Mouse (Mus musculus): ENCODE data around the gene Dand5. TPM values are rescaled to one million over a fixed set of nuclear protein-coding genes. Genes with fewer than 3 reads are reported as not detected.

The Dand5 gene
- polyA plus RNA-seq, 1 experiment from 2014 or later: 6.6 TPM

DNA sequence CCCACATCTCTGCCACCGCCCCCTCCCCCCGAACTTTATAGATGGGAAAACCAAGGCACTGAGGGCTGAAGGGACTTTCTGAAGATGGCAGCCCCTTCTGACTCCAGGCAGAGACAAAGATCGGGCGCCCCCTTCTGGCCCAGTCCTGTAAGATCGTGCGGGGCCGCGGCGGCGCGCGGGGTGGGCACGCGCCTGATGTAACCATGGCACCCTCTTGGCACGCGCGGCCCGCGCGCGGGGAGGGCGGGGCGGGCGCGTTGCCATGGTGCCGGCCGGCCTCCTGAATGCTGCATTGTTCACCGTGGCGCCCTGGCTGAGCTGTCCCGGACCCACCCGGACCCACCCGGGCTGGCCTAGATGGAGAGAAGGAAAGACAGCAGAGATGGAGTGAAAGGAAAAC is 11.7 kb downstream of the Dand5 start:
- H3K27ac ChIP-seq (ENCODE audit: low read length): no peak overlapping the region
- 1% methylated on average over 32 of the region's 32 CpGs for WGBS
- peaks cover 6% of the 10 kb centered on the region; the same call in 1 of the 2 replicates for H3K27me3 ChIP-seq (ENCODE audit: control insufficient read depth, insufficient read depth, low read length)
- peaks cover 16% of the 10 kb centered on the region for H3K4me1 ChIP-seq (ENCODE audit: control insufficient read depth, insufficient read depth, low read length)
- peaks cover 3% of the 10 kb centered on the region; the same call in 1 of the 2 replicates for H3K9me3 ChIP-seq (replicated peaks; ENCODE audit: control insufficient read depth, low read length)
- ATAC-seq (replicated peaks; ENCODE audit: extremely low read depth, insufficient read depth, low FRiP score): peak; percentile 57
- peak overlapping the region; percentile 44 for H3K4me3 ChIP-seq (ENCODE audit: low read length)
- H3K9ac ChIP-seq (ENCODE audit: low read length): peak overlapping the region; percentile 23; the same call in 1 of the 2 replicates
- H3K36me3 ChIP-seq (ENCODE audit: control insufficient read depth, insufficient read depth): no peaks in the 10 kb centered on the region
- H3K4me2 ChIP-seq (ENCODE audit: low read depth, low read length): peak overlapping the region; percentile 67

DNA sequence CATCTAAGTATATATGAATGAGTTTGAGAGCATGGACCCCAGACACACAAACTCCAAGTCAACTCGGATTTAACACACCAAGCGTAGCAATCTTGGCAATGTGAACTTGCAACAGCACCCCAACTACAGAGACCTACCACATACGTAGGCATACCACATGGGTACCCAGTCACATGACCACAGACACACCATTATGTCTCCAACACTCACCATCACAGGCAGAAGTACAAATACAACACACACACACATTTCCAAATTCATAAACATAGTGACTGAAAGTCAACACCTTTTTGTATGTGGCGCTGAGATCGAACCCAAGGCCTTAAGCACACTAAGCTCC is 12.7 kb downstream of the Dand5 start:
- no peak for ATAC-seq (replicated peaks; ENCODE audit: extremely low read depth, insufficient read depth, low FRiP score)
- 83% methylated on average over 5 of the region's 5 CpGs for WGBS
- peaks cover 6% of the 10 kb centered on the region; the same call in 1 of the 2 replicates for H3K27me3 ChIP-seq (ENCODE audit: control insufficient read depth, insufficient read depth, low read length)

DNA sequence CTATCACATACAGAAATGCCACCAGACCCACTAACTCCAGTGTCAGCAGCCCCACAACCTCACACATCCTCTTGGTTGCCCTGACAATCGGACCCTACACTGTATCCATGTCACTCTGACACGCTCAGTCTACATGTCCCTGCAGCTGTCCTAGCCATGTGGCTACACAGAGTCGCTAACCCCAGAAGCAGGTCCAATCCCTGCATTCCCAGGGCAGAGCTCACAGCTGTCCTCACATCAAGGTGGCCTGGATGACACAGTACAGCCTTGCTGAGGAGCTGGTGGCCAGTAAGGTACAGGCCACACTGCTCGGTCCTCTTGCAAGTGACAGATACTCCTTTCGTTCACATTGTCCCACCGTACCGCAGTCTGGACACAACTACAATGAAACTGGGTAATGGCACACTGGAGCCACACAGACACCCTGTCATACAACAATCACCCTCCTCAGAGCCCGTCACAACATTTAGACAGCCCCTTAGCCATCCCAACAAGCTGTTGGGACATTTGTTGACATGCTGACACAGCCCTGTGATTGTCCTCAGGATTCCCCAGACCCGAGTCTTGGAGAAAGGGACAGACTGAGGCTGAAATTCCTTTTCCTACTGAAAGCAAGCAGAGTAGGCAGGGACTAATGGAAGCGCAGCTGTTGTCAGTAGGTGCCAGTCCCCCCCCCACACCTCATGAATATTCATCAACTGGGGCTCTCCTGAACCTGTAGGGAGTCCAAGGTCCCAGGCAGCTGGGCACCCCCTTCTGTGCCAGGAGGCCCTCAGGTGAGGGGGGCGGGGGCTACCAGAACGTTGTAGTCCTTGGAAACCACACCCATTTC is 13.3 kb downstream of the Dand5 start:
- no peak overlapping the region for H3K4me2 ChIP-seq (ENCODE audit: low read depth, low read length)
- H3K27ac ChIP-seq (ENCODE audit: low read length): no peak overlapping the region
- H3K9me3 ChIP-seq (replicated peaks; ENCODE audit: control insufficient read depth, low read length): peaks cover 3% of the 10 kb centered on the region; the same call in 1 of the 2 replicates
- 61% methylated on average over 12 of the region's 12 CpGs for WGBS
- peaks cover 6% of the 10 kb centered on the region; the same call in 1 of the 2 replicates for H3K27me3 ChIP-seq (ENCODE audit: control insufficient read depth, insufficient read depth, low read length)
- no peaks in the 10 kb centered on the region for H3K36me3 ChIP-seq (ENCODE audit: control insufficient read depth, insufficient read depth)
- no peak overlapping the region for H3K4me3 ChIP-seq (ENCODE audit: low read length)
- no peak overlapping the region for H3K9ac ChIP-seq (ENCODE audit: low read length)
- H3K4me1 ChIP-seq (ENCODE audit: control insufficient read depth, insufficient read depth, low read length): peaks cover 6% of the 10 kb centered on the region
- ATAC-seq (replicated peaks; ENCODE audit: extremely low read depth, insufficient read depth, low FRiP score): no peak

More for the DNA sequence above, 12.7 kb downstream of the Dand5 start:
- no peak overlapping the region for H3K4me2 ChIP-seq (ENCODE audit: low read depth, low read length)
- peaks cover 3% of the 10 kb centered on the region; the same call in 1 of the 2 replicates for H3K9me3 ChIP-seq (replicated peaks; ENCODE audit: control insufficient read depth, low read length)
- H3K4me3 ChIP-seq (ENCODE audit: low read length): no peak overlapping the region
- H3K36me3 ChIP-seq (ENCODE audit: control insufficient read depth, insufficient read depth): no peaks in the 10 kb centered on the region
- H3K9ac ChIP-seq (ENCODE audit: low read length): no peak overlapping the region
- no peak overlapping the region for H3K27ac ChIP-seq (ENCODE audit: low read length)
- peaks cover 12% of the 10 kb centered on the region for H3K4me1 ChIP-seq (ENCODE audit: control insufficient read depth, insufficient read depth, low read length)

DNA sequence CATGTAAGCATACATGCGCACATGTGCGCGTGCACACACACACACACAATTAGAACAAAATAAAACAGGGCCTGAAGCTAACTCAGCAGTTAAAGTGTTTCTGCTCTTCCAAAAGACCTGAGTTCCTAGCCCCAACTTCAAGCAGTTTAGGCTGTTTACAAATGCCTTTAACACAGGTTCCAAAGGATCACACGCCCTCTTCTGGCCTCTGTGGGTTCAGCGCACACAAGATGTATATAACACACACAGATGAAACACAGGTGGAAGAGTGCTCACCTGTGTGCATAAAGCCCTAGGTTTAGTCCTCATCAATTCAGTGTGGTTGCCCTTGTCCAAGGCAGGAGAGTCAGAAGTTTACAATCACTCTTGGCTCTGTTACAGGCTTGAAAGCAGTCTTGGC is 16.6 kb downstream of the Dand5 start:
- H3K4me3 ChIP-seq (ENCODE audit: low read length): no peak overlapping the region
- H3K4me2 ChIP-seq (ENCODE audit: low read depth, low read length): no peak overlapping the region
- H3K27me3 ChIP-seq (ENCODE audit: control insufficient read depth, insufficient read depth, low read length): peaks cover 4% of the 10 kb centered on the region; the same call in 1 of the 2 replicates
- no peaks in the 10 kb centered on the region for H3K36me3 ChIP-seq (ENCODE audit: control insufficient read depth, insufficient read depth)
- WGBS: 93% methylated on average over 5 of the region's 5 CpGs
- no peak overlapping the region for H3K27ac ChIP-seq (ENCODE audit: low read length)
- H3K9ac ChIP-seq (ENCODE audit: low read length): no peak overlapping the region
- H3K4me1 ChIP-seq (ENCODE audit: control insufficient read depth, insufficient read depth, low read length): 0 out of 2 replicates have a peak, but pooled peaks cover under 1% of the 10 kb centered on the region
- ATAC-seq (replicated peaks; ENCODE audit: extremely low read depth, insufficient read depth, low FRiP score): no peak
- peaks cover 3% of the 10 kb centered on the region; the same call in 1 of the 2 replicates for H3K9me3 ChIP-seq (replicated peaks; ENCODE audit: control insufficient read depth, low read length)

DNA sequence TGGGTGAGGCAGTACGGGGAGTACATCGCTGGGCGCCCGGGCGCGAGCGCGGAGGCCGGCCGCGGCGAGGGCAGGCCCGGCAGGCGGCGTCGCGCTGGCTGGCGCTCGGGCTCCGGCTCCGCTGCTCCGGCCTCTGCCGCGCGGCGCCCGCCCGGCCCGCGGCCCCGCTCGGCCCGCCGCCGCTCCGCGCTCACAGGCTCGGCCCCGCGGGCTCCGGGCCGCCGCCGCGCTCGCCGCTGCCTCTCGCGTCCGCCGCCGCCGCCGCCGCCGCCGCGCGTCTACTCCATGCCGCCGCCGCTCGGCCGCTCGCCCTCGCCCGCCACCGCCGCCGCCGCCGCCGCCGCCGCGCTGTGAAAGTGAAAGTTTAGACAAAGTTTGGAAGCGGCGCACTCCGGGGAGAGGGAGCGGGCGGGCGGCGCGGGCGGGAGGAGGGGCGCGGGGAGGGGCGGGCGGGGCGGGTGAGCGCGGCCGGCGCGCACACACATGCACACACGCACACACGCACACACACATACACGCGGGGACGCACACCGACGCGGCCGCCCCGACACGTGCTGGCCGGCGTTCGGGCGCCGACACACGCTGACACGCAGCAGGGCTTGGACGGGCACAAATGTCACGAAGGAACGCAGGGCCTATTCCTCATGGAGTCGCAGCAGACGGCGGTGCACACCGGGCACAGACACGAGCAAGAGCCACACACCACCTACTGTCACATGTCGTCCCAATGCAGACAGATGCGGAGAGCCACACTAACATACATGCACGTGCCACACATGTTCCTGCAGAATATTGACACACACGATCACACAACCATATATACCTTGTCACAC is 22.4 kb downstream of the Dand5 start, which contains the start of gene Nfix:
Gene Nfix (minus strand): TSS at position 346 of the 833 bp plus-strand sequence.
- peak within 1 kb of the TSS; percentile 90 for H3K27ac ChIP-seq (ENCODE audit: low read length)
- H3K27me3 ChIP-seq (ENCODE audit: control insufficient read depth, insufficient read depth, low read length): peaks cover 20% of the 10 kb centered on the region
- H3K4me2 ChIP-seq (ENCODE audit: low read depth, low read length): peak within 1 kb of the TSS; percentile 76
- no peaks in the 10 kb centered on the region for H3K9me3 ChIP-seq (replicated peaks; ENCODE audit: control insufficient read depth, low read length)
- peak within 1 kb of the TSS; percentile 90 for H3K4me3 ChIP-seq (ENCODE audit: low read length)
- 2% methylated on average over 62 of the region's 125 CpGs for WGBS
- peaks cover 13% of the 10 kb centered on the region for H3K4me1 ChIP-seq (ENCODE audit: control insufficient read depth, insufficient read depth, low read length)
- no peaks in the 10 kb centered on the region for H3K36me3 ChIP-seq (ENCODE audit: control insufficient read depth, insufficient read depth)
- peak; percentile 24 for ATAC-seq (replicated peaks; ENCODE audit: extremely low read depth, insufficient read depth, low FRiP score)
- H3K9ac ChIP-seq (ENCODE audit: low read length): peak within 1 kb of the TSS; percentile 96

DNA sequence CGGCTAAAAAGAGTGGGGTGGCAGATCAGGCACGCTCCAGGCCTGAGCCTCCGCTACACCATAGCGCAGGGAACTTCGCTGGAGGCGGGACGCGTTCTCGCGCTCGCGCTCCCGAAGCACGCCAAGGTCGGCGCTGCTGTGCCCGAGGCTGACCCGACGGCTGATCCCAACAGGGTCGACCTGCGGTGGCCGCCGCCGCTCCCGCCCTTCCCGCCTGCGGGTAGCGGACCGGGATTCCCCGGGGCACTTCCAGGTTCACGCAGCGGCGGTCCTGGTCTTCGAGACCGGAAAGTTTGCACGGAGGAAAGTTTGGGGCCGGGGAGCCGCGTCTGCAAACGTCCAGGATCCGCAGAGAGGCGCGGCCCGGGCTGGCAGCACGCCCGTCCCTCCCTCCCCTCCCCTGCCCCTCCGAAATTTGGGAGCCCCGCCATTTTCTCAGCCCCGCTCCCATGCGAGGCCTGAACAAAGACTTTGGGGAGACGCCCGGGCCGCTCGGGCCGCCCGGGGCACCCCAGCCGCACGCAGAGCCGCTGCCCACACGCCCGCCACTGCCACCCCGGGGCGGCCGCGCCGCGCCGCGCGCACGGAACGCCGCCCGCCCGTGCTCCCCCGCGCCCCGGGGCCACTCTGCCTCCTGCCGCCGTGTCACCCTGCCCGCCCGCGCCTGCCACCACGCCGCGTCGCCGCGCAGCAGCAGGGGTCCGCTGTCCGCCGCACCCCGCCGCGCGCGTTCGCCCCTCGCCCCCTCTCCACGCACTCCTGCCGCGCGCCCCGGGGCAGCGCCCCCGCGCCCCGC is 23.3 kb downstream of the Dand5 start:
- H3K27me3 ChIP-seq (ENCODE audit: control insufficient read depth, insufficient read depth, low read length): peaks cover 20% of the 10 kb centered on the region
- ATAC-seq (replicated peaks; ENCODE audit: extremely low read depth, insufficient read depth, low FRiP score): peak; percentile 29; the same call in 1 of the 2 replicates
- peak overlapping the region; percentile 90 for H3K27ac ChIP-seq (ENCODE audit: low read length)
- H3K4me2 ChIP-seq (ENCODE audit: low read depth, low read length): peak overlapping the region; percentile 76
- H3K4me1 ChIP-seq (ENCODE audit: control insufficient read depth, insufficient read depth, low read length): peaks cover 18% of the 10 kb centered on the region
- no peaks in the 10 kb centered on the region for H3K36me3 ChIP-seq (ENCODE audit: control insufficient read depth, insufficient read depth)
- WGBS: under 1% methylated on average over 81 of the region's 108 CpGs
- peak overlapping the region; percentile 96 for H3K9ac ChIP-seq (ENCODE audit: low read length)
- H3K9me3 ChIP-seq (replicated peaks; ENCODE audit: control insufficient read depth, low read length): no peaks in the 10 kb centered on the region
- H3K4me3 ChIP-seq (ENCODE audit: low read length): peak overlapping the region; percentile 90

DNA sequence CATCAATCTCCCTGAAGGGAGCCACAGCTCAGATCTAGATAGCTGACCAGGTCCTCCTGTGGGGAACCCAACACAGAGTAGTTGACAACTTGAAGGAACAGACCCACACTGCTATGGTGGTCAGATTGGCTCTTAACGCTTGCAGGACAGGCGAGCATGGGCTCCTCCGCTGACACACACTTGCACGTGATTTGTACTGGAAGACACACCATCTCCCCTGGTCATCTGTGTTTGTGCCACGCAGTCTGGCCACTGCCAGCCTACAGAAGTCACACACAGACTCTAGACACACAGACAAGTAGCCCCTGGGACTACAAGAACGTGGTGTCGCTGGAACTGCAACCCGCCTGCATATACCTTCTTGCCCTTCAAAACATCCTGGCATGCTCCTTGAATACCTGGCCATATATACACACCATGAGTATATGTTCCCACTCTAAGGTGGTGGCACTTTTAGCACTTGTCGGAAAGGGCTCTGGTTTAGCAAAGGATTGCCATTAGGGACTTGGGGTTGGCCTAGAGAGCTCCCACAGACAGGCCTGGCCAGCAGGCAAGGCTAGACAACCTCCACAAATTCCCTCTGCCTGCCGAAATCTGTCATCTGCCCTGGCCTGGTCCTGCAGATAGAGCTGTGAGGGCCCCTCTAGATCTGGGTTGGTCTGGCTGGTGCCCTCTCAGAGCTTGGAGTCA is 24.0 kb downstream of the Dand5 start:
- 0 out of 2 replicates have a peak overlapping the region, but pooled peaks have one; percentile 28 for H3K27ac ChIP-seq (ENCODE audit: low read length)
- H3K9ac ChIP-seq (ENCODE audit: low read length): peak overlapping the region; percentile 96
- 66% methylated on average over 10 of the region's 10 CpGs for WGBS
- H3K36me3 ChIP-seq (ENCODE audit: control insufficient read depth, insufficient read depth): no peaks in the 10 kb centered on the region
- H3K27me3 ChIP-seq (ENCODE audit: control insufficient read depth, insufficient read depth, low read length): peaks cover 20% of the 10 kb centered on the region
- H3K9me3 ChIP-seq (replicated peaks; ENCODE audit: control insufficient read depth, low read length): no peaks in the 10 kb centered on the region
- H3K4me2 ChIP-seq (ENCODE audit: low read depth, low read length): peak overlapping the region; percentile 76
- no peak for ATAC-seq (replicated peaks; ENCODE audit: extremely low read depth, insufficient read depth, low FRiP score)
- peak overlapping the region; percentile 90 for H3K4me3 ChIP-seq (ENCODE audit: low read length)
- H3K4me1 ChIP-seq (ENCODE audit: control insufficient read depth, insufficient read depth, low read length): peaks cover 26% of the 10 kb centered on the region

DNA sequence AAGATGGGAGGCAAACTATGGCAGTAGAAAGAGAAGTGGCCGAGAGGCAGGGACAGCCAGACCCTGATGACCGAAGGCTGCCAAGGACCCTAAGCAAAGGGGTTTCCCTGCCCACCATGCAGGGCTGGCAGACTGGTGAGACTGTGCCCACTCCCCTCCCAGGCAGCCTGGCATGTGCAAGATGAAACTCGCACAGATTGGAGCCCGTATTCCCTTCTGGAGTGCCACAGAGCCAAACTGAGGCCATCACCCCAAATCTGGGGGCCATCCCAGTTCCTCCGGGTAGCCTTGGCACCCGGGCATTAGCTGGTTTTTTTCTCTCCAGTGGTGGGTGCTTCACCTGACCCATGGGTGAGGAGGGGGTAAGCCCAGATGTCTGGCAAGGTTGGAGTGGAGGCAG is 24.7 kb downstream of the Dand5 start:
- peak overlapping the region; percentile 90; the same call in 1 of the 2 replicates for H3K4me3 ChIP-seq (ENCODE audit: low read length)
- no peak overlapping the region for H3K27ac ChIP-seq (ENCODE audit: low read length)
- no peaks in the 10 kb centered on the region for H3K36me3 ChIP-seq (ENCODE audit: control insufficient read depth, insufficient read depth)
- H3K4me1 ChIP-seq (ENCODE audit: control insufficient read depth, insufficient read depth, low read length): peaks cover 27% of the 10 kb centered on the region
- peak overlapping the region; percentile 76; the same call in 1 of the 2 replicates for H3K4me2 ChIP-seq (ENCODE audit: low read depth, low read length)
- no peak for ATAC-seq (replicated peaks; ENCODE audit: extremely low read depth, insufficient read depth, low FRiP score)
- 81% methylated on average over 6 of the region's 6 CpGs for WGBS
- no peaks in the 10 kb centered on the region for H3K9me3 ChIP-seq (replicated peaks; ENCODE audit: control insufficient read depth, low read length)
- H3K9ac ChIP-seq (ENCODE audit: low read length): no peak overlapping the region; the same call in 1 of the 2 replicates
- H3K27me3 ChIP-seq (ENCODE audit: control insufficient read depth, insufficient read depth, low read length): peaks cover 20% of the 10 kb centered on the region
